Mouse (Mus musculus) gastrocnemius, postnatal 25 days (tissue): ENCODE data around the gene Nfib. TPM values are rescaled to one million over a fixed set of nuclear protein-coding genes. Genes with fewer than 3 reads are reported as not detected.

Experiments used
- DNase-seq: peaks from one replicate; pipeline ENCODE4 v3.0.0; 2022
- total RNA-seq, 2 experiments: library from RNA; stranded (reverse); gene quantifications; 1 replicate in 1 of 2; 2 replicates in 1 of 2; pipeline ENCODE4 v1.2.3; 2021

Nfib gene
- total RNA-seq, 2 experiments from 2014 or later = 79.0 to 82.1 TPM

DNA sequence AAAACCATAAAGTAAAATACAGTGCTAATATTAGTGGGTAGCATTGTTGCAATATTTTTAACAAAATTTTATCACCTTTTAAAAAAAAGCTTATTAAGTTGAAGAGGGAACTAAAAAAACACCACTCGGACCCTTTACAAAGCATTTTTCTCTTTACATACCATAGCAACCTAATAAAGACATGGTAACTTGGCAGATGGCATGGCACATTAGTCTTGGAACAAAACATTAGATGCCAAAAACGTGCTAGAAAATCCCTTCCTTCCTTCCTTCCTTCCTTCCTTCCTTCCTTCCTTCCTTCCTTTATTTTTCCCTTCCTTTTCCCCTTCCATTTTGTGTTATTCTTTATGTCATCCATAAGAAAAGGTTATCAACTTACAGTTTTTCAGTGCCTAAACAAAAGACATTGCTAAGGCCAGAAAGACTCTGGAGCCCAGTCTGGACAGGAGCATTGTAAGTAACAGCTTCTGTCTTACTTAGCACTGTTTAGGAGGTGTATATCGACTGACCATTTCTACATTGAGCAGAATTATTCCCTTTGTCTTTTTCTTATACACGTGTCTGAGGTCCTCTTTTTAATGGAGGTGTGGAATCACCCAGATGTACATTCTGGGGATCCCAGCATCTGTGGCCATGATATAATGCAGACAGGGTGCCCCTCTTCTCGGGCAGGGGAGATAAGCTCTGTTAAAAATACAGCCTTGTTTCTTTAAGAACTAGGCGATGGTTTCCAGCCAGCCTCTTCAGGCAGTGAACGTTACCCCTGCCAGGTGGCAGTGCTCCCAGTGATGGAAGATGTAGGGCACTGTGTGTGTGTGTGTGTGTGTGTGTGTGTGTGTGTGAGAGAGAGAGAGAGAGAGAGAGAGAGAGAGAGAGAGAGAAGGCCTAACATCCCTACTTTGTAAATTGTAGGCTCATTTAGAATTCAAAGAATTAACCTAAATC is 113.2 kb downstream of the Nfib start:
- peak; percentile 62 for DNase-seq

DNA sequence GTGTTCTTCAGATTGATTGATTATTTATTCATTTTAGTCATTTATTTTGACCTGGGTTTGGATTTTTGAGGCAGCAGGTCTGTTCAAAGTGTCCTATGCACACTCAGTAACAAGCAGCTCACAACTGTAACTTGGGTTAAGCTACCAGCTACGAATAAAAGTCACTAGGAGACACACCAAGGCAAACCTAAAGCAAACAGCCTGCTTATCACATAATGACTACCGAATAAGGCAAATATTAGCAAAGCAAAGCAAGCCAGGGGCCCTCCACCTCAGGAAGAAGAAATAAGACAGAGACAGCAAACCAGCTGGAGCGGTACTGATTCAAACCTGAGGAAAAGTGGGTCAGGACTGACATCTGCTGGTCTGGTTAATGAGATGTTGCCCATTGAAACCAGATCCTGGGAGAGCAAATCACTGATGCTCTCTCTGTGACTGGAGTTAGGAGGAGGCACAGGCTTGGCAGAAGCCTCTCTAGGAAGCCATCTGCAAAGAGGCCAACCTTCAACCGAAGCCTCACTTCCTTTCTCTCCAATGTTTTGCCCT is 116.1 kb downstream of the Nfib start:
- peak; percentile 58 for DNase-seq

DNA sequence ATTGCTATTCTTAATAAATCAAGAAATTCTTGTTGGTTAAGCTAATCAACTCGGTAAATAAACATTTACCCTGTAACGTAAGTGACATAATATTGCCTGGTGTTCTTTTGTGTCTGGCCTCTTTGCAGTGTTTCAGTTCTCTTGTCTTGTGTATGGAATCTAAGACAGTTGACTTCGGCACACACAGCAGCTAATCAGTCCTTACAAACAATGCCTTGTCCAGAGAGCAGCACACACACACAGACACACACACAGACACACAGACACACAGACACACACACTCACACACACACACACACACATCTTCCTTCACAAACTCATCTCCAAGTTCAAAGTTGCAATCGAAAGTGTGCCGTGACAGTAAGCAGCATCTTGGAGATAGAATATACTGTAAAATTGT is 116.8 kb downstream of the Nfib start:
- no peak for DNase-seq

DNA sequence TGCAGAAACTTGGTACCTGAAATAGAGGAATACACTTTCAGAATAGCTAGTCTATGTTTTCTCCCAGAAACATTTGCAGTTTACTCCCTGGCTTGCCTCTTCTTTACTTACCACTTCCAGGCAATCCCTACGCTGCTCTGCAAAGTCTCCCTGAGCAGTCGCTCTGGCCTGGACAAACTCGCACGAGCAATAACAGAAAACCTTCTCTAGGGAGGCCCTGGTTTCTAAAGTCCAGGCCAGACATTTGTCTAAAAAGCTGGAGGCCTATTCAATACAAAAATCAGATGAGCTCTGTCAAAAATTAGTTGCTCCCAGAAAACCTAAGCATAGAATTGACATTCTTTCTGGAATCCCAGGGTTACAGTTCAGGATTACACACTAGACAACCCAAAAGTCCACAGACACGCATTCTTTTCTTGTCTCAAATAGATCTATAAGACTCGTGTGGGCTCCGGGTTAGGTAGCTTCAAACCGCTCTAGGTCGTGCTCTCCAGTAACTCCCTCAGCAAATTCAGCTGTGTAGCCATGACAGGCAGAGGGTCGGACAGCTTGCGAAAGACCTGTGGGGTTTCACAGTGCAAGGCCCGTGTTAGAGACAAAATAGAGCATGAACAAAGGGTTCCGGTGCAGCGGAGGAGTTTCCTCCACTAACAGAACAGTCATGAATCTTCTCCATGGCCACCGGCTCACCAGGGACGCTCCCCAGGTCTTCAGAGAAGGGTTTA is 118.2 kb downstream of the Nfib start:
- DNase-seq = no peak

DNA sequence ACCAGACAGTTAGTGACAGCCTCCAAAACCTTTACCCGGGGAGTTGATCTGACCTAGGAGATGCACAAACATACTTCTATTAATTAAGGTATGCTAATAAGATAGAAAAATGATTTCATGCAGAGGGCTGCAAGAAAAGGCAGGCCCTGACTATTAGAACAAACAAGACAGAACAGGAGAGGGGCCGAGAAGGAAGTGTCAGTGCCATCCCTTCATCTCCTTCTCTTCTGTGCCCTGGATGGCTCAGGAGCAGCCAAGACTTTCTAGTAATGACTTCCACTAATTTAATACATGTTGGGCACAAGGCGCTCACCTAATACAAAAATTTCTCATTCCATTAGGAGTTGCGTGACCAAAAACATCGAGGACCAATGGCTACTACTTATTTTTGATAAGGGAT is 118.9 kb downstream of the Nfib start:
- DNase-seq = no peak

DNA sequence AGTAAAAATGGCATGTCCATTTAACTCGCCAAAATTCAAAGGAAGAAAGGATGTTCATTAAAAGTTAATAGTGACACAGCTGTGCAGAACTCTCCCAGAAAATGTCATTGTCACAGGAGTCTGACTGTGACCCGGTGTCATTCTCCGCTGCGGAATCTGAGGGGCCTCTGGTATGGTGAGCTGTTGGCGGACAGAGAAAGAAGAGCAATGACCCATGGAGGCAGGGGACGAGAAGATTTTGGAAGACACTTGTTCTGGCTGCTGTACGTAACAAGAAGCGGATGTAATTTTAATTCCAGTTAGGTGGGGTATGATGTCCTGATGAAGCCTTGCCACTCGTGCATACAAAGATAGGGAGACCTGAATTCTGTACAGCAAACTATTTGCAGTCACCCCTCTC is 120.0 kb downstream of the Nfib start:
- DNase-seq = no peak

DNA sequence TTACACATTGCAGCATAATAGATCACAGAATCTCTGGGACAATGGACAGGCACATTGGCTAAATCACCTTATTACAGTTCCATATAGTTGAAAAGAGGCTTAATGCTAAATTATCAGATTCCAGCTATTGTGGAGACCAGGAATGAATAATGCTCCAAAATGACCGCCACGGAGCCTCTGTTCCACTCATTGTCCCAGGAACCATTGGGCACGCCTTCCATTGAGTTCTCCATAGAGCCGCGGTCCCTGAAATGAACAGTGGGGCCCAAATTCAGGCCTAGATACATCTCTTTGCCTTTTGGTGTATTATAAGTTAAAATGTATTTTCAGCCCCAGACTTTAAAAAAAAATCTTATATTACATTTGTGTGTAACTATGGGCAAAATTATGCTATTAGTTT is 120.5 kb downstream of the Nfib start:
- no peak for DNase-seq

DNA sequence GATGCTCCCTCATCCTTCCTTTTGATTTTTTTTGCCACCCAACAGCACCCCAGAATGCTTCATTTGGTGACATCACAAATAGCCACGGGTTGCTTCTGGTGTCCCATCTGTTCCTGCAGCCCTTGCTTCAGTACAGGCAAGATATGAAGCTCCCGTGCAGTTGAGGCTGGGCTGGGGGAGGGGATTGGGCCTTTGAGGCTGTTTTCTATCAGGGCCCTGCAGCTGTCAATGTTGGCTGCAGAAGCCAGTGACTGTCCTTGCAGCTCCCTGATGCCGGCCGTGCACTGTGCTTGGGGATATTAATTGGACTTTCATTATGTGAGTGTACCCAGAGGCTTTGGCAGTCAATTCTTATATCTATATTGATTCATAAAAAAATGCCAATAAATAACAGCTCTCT is 121.0 kb downstream of the Nfib start:
- no peak for DNase-seq

DNA sequence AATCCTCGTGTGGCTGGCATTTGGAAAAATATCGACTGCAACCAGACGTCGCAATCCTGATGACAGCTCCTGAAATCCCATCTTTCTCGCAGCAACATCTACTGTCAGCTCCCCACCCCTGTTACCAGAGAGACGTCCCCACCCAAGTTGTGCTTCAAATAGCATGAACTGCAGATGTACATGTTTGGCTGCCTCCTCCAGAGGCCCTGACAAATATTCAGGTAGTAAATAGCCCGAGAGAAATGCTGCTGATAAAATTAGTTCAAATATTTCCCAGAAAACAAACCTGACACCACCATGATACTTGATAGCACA is 132.3 kb downstream of the Nfib start:
- DNase-seq = peak; percentile 63

DNA sequence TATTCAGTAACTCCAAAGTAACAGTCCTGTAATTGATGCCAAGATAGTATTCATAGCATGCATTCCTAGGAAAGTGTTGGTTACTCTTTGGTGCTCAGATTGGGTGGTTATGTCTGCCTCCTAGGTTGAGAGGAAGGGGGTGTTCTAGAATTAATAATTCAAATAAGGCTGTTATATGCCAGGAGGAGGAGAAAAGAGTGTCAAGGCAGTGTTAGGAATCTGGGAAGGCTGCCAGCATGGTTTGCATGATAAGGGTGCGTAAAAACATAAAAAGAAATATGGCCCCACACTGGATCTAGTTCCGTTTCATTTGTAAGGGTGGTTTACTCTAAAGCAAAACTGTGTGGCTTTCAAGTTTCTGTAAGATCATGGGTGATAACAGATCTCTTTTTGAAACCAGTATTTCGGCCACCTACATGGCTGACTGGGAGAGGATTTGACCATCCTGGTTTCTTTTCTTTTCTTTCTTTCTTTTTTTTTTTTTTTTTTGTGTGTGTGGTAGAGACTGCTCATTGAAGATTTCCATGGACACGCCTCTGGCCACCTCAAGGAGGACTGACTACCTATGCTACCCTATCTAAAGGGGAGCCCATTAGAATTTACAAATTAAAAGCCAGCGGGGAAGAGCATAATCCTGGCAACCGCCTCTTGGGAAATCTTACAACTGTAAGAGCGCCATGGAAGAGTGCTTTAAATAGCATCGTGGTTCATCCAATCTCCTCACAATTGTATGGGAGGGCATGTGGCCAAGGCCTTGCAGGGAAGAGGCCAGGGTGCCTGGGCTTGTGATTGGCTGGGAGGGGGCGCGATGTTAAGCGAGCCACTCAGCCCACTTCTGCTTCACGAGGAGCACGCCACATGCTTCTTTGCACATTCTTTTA is 132.9 kb downstream of the Nfib start:
- DNase-seq = no peak

DNA sequence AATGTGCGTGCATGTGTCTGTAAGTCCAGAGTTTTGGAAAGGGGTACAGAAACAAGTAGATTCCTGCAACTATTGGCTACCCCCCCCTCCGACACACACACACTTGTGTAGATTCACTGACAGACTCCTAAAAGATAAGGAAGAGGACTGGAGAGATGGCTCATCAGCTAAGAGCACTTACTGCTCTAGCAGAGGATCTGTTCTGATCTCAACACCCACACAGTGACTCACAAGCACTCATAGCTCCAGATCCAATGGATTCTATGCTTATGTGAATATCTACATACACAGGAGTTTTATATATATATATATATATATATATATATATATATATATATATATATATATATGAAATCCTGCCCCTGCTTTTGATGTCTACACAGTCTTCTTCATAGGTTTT is 146.7 kb downstream of the Nfib start:
- no peak for DNase-seq

DNA sequence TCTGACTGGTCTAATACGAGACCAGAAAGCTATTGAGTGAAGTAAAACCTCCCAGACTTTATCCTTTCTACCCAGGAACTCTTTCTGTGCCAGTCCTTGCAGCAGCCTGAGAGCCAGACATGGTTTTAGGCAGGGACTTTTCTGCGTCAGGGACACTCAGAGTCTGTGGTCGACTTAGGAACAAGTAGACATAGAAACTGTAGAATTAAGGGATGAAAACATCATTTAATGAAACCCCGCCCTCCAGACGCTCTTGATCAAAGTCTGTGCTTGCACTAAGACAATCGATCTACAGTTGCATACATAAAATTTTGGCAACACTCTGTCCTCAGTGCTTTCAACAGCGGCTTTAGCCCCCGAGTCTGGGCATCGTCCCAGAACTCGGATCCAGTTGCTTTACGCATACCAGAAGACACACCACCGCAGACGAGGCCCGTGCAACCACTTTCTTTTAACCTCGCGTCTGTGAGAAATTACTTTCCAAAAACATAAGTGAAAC is 149.8 kb downstream of the Nfib start:
- DNase-seq = no peak

DNA sequence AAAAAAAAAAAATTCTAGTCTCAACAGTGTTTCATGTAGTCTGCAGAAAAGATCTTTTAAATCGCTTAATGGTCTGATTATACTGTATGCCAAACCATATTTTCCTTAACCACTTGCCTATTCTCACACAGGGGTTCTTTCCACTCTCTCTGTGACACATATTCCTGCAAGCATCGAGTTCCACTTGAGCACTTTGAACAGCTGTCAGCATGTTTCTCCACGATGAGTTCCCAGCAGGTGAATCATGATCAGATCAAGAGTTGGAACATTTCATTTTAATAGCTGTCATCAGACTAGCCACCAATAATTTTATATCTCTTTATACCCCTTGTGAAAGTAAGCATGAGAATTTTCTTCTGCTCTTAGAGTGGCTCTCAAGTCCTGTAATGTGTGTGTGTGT is 151.9 kb downstream of the Nfib start:
- DNase-seq = no peak

DNA sequence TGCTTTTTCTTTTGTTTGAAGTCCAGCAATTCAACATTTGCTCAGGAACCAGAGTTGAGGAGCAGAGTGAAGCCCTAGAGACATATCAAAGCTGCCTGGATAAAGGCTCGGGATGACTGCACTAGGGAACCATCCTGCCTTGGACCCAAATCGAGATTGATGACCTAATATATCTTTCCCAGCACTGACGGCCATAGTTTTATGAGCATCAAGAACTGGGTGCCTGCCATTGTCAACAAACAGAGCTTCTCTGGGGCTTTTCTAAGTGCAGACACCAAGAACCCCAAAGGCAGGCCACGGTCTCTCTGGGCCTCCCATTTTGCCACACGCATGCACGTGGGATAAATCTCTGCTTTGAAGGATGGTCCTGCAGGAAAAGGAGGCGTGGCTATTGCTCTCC is 153.3 kb downstream of the Nfib start:
- DNase-seq = peak; percentile 24

DNA sequence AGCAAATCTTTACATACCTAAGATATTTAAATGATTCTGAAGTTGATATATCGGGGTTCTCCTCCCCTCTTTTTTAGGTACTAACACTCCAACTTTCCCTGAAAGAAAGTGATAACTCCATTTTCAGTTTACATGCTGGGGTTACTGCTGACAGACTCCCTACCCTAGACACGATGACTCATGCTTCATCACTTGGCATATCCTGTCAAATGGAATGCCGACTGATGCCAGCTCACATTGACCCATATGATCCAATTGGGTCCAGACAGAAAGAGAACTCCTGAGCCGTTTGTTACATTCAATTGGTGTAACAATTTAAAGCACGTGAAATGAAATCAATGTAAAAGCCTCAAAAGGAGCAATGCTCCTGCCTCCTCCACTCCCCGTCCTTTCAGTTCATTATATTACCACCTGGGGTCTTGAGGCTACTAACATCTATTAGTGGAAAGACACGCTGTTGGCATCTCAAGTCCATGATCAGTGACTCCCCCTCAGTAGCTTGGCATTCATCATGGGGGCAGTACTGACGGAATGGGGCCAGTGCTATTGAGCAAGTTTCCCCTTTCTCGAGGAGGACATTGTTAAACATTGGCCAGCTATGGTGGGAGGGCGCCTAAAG is 155.7 kb downstream of the Nfib start:
- no peak for DNase-seq

DNA sequence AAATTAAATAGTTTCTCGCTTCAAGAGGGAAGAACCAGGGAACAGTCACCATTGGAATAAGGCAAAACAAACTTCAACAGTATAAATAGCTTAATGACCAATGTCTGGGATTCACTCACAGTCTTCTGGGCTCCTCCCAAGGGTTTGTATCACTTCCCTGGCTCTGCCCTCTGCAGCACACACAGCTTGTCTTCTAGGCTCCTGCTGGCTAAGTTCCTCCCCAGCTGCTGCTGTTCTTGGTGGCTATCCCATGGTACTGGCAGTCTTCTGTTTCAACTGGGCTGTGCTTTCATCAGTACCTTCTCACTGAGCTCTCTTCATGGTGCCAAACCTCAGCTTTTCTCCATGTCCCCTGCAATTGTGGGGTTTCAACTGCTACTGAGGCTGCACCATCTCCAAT is 157.3 kb downstream of the Nfib start:
- DNase-seq = peak; percentile 86

DNA sequence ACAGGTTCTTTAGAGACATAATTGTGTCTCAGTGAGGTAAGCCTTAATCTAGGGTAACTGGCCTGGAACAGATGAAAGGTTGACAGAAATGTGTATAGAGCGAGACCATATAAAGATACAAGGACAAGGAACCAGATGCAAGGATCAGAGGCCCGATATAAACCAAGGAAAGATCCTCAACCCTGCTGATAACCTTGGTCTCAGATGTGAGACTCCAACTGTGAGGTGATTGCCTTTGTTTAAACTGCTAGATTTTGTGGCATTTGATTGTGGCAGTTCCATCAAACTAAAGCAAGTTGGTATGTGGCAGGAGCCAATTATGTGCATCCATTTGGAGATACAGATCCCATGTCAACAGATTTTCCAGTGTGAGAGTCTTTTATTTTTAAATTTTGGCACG is 161.6 kb downstream of the Nfib start:
- DNase-seq = no peak

DNA sequence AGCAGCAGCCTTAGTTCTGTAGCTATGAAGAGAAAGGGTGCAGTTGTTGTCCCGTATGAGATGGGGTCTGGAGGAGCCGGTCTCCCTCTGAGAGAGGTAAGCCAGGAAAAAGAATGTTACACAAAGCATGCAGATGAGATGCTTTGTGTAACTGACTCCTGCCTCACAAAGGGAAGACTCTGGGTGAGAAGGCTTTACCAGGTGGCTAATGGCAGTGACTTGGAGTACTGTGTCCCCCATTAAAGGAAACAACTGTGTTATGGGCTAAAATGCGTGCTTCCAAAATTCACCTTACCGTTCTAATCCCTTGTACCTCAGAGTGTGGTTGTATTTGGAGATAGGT is 162.2 kb downstream of the Nfib start:
- DNase-seq = no peak

DNA sequence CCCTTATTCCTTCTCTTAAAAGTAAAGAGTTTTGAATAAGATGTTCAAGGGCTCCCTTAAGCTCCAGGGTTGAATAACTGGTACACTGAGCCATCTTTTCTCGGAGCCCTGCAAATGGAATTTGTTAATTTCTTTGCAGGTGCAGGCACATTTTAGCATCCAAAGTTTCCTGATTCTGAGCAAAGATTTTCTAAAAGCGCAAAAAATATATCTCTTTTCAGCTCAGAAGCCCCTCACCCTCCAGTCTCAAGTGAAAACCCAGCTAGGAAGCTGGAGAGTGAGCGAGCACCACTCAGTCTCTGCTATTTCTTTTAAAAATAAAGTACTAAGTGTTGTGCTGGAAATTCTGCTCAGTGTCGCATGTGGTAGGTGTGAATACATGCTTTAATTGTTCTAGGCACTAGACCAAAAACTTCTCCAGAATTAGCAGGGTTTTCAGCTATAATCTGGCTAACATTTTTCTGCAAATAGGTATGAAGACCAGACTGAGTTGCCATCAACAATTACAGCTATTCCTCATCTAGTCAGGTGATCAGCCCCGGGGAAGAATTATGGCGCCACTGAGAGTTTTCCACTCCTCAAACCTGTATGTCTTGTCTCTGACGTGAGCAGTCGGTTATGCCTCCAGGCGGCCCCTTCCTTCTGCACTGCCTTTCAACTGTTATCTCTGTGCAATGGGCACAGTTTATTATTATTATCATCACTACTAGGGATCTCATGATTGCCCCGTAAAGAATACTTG is 162.7 kb downstream of the Nfib start:
- DNase-seq = no peak

DNA sequence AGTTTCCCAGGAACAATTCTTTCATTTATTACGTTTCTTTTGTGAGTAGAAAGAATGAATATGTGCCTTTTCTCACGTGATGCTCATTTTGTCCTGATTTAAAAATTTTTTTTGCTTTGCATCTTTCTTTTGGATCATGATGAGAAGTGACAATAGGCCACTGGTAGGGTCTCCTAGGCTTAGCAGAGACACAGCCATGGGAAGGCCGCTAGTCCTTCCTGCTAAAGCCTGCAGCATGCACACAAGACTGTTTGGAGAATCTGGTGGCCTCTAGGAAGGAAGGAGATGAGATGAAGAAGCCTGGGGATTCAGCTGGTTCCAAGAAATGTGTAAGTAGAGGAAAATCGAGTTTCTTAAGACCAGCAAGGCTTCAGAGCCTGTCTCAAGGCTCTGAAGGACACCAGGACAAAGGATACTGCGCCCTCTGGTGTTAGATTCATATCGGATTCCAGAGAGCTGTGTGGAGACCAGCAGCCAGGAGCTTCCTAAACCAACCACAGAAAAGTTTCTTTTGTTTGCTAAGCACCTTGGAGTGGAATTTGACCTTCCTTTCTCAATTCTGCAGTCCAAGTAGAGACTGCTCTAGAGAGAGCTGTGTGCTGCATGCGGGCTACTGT is 163.5 kb downstream of the Nfib start:
- DNase-seq = peak; percentile 51
